Mouse (Mus musculus): ENCODE results near the gene Cpsf7.

GRCm38 (mm10) chr19:10555624-10556510, 30.8 kb downstream of the Cpsf7 start, which contains the start of gene Tmem216:
- TF ChIP-seq CHD1 (IDR thresholded peaks at IDR 0.05; ENCODE audit: low read depth, low read length) (no peak), CTCF (IDR thresholded peaks at IDR 0.05 in 2 of 3, conservative IDR thresholded peaks at IDR 0.05 in 1 of 3; ENCODE audit: control insufficient read depth in 1 of 3, insufficient read depth in 1 of 3, low read depth in 2 of 3, low read length in 3 of 3, poor library complexity in 1 of 3, severe bottlenecking in 1 of 3) (peak in 1 of 3 experiments; percentile 16; a peak in 2 of 6 replicates), ZMIZ1 (IDR thresholded peaks at IDR 0.05; ENCODE audit: low read depth, low read length) (no peak), KAT2A (conservative IDR thresholded peaks at IDR 0.05; ENCODE audit: low read depth, low read length) (no peak; the same call in 1 of the 2 replicates), POLR2A (IDR thresholded peaks at IDR 0.05; ENCODE audit: control insufficient read depth in 1 of 2, insufficient read depth in 1 of 2, low read depth in 1 of 2, low read length in 2 of 2, poor library complexity in 1 of 2) (peak; percentile 84 to 85), ZNF384 (IDR thresholded peaks at IDR 0.05; ENCODE audit: low read depth, low read length) (no peak; the same call in 1 of the 2 replicates)

Measured in MEL (cell line).